Mouse (Mus musculus) ES-E14 (cell line): Measurements from ENCODE around the gene Zfp51. TPM values are rescaled to one million over a fixed set of nuclear protein-coding genes. Genes with fewer than 3 reads are reported as not detected.
"Not testable (repeated sequence)": the region's sequence is repeated elsewhere in the genome, so short reads cannot be mapped to it uniquely, and the experiment has no call there.

Experiments used
- DNase-seq: peaks from one replicate; pipeline ENCODE4 v3.0.0-alpha.2; 2013; ENCODE audit warnings: low read depth, low spot score
- H3K27ac ChIP-seq: 2 replicates; pipeline ENCODE4 v1.5.1; 2012; ENCODE audit warnings: low read depth, mild to moderate bottlenecking, low read length, moderate library complexity, mixed read lengths; ENCODE audit not compliant: poor library complexity, insufficient read depth, severe bottlenecking
- H3K36me3 ChIP-seq: 2 replicates; pipeline ENCODE4 v1.6.1; 2012; ENCODE audit warnings: mild to moderate bottlenecking, low read length, moderate library complexity, mixed read lengths; ENCODE audit not compliant: control insufficient read depth, poor library complexity, insufficient read depth, severe bottlenecking
- H3K4me1 ChIP-seq, 2 experiments: fragments of 150-350 bp in 1 of 2; sonication (generic) in 1 of 2; 2 replicates each; pipeline ENCODE4 v1.6.1; 2012; ENCODE audit warnings: low read length in 2 of 2, mild to moderate bottlenecking in 1 of 2, mixed read lengths in 1 of 2; ENCODE audit not compliant: control insufficient read depth in 2 of 2, insufficient read depth in 2 of 2, poor library complexity in 1 of 2
- H3K4me3 ChIP-seq, 2 experiments: fragments of 150-350 bp in 1 of 2; sonication (generic) in 1 of 2; 2 replicates each; pipeline ENCODE4 v1.5.1; 2012; ENCODE audit warnings: low read length in 2 of 2, low read depth in 1 of 2, mild to moderate bottlenecking in 1 of 2, mixed read lengths in 1 of 2; ENCODE audit not compliant: insufficient read depth in 1 of 2, poor library complexity in 1 of 2, severe bottlenecking in 1 of 2
- H3K9ac ChIP-seq: 2 replicates; pipeline ENCODE4 v1.6.1; 2012; ENCODE audit warnings: low read depth, mild to moderate bottlenecking, low read length, mixed read lengths; ENCODE audit not compliant: poor library complexity, insufficient read depth, severe bottlenecking
- H3K9me3 ChIP-seq: fragments of 150-350 bp; sonication (generic); 2 replicates; pipeline ENCODE4 v1.6.1; 2012; ENCODE audit warnings: low read depth, mild to moderate bottlenecking, low read length; ENCODE audit not compliant: control insufficient read depth, insufficient read depth
- CHD2 ChIP-seq: IDR thresholded peaks from 2 replicates; pipeline ENCODE4 v1.6.1; 2014; ENCODE audit warnings: mild to moderate bottlenecking, low read depth, low read length, inconsistent platforms
- HCFC1 ChIP-seq: IDR thresholded peaks from 2 replicates; pipeline ENCODE4 v1.6.1; 2012; ENCODE audit warnings: low read length, inconsistent platforms, borderline replicate concordance; ENCODE audit not compliant: insufficient read depth
- MAFK ChIP-seq: IDR thresholded peaks from 2 replicates; pipeline ENCODE4 v1.6.1; 2014; ENCODE audit warnings: mild to moderate bottlenecking, low read depth, low read length, inconsistent platforms; ENCODE audit not compliant: insufficient read depth
- ZC3H11A ChIP-seq: IDR thresholded peaks from 2 replicates; pipeline ENCODE4 v1.6.1; 2012; ENCODE audit warnings: low read depth, mild to moderate bottlenecking, inconsistent platforms, low read length, borderline replicate concordance
- ZNF384 ChIP-seq: IDR thresholded peaks from 2 replicates; pipeline ENCODE4 v1.6.1; 2012; ENCODE audit warnings: low read depth, low read length, inconsistent platforms
- in situ Hi-C, 2 experiments: fragments of 600-800 bp; cut with MboI; formaldehyde crosslinking; loops; one replicate each; pipeline ENCODE4 v1.15.1; 2025; ENCODE audit warnings: low sequenced_read_pairs in 2 of 2, inconsistent platforms in 1 of 2; ENCODE audit not compliant: unreplicated experiment in 2 of 2
- total RNA-seq: library from RNA; depleted of rRNA; stranded (reverse); fragments of 300-350 nt; gene quantifications from 2 replicates; pipeline ENCODE4 v1.2.3, GENCODE M21; 2012

The Zfp51 gene
- total RNA-seq, 1 experiment = 8.1 TPM

DNA sequence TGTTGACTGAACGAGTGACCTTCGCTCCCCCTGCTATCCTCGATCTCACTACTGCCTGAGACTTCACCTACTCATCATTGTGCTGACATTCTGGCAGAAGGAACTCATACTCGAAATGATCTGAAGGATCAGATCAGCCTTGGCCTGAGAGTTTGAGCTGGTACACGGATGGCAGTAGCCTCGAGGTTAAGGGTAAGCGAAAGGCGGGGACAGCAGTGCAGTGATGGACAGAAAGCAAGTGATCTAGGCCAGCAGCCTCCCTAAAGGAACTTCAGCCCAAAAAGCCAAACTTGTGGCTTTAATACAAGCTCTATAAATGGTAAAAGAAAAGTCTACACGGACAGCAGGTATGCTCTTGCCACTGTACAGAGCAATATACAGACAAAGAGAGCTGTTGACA, 26.2 kb downstream of the Zfp51 start:
- DNase-seq, H3K36me3 ChIP-seq, in situ Hi-C loops: not testable (repeated sequence)

GRCm38 (mm10) chr17:21478103-21478777, 28.1 kb downstream of the Zfp51 start:
- in situ Hi-C loops, H3K4me1 ChIP-seq, H3K9me3 ChIP-seq, H3K36me3 ChIP-seq, H3K27ac ChIP-seq, DNase-seq, H3K4me3 ChIP-seq, H3K9ac ChIP-seq: not testable (repeated sequence)

More for the DNA sequence above, 26.2 kb downstream of the Zfp51 start:
- H3K9me3 ChIP-seq, H3K4me3 ChIP-seq, H3K27ac ChIP-seq, H3K4me1 ChIP-seq, H3K9ac ChIP-seq: not testable (repeated sequence)

DNA sequence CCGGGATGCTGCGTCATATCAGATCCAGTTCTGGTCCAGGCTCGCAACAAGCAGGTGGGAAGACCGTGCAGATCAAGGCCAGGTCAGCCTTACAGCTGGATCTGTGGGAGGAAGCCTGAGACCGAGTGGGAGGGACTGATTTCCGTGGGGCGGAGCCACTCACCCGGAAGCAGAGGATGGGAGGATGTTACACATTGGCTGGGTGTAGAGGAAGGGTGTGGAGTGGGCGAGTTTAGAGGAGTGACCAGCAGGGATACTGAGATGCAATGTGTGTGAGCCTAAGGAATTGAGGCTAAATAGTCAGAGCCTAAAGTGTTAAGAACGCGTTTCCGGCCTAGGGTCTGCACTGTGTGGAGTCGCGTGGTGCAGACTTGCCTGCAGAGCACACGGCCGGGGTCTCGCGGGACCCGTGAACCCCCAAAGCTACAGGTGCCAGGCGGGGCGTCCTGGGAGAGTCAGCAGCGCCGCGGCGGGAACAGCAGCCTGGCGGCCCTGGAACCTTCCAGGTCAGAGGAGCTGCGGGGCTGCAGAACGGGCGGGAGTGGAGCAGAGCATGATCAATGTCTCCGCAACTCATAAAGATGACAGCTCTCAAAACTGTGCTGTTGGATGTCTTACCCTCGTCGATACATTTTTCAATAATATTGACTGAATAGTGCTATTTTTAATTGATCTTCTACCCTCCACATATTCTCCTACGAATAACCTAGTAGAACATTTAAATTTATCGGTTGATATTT, 38.8 kb downstream of the Zfp51 start, which contains the start of gene Zfp53:
TSS of gene Zfp53 (plus strand) at position 239 of the 740 bp plus-strand sequence.
- Histone ChIP-seq H3K36me3 (no peaks in the 10 kb centered on the region), H3K4me1 (0 out of 4 replicates have a peak, but pooled peaks cover 0 to 1% of the 10 kb centered on the region in 2 experiments), H3K9me3 (no peaks in the 10 kb centered on the region), H3K27ac (peak within 1 kb of the TSS; percentile 42; the same call in 1 of the 2 replicates), H3K4me3 (peak within 1 kb of the TSS; percentile 74 to 85), H3K9ac (peak within 1 kb of the TSS; percentile 78)
- peak; percentile 85 for DNase-seq
- TF ChIP-seq ZNF384 = no peak
- 0 out of 2 replicates have a peak, but pooled peaks have one; percentile 44 for TF ChIP-seq HCFC1
- peak; percentile 96 for TF ChIP-seq CHD2
- TF ChIP-seq MAFK = no peak
- in situ Hi-C loops = no loop called here

DNA sequence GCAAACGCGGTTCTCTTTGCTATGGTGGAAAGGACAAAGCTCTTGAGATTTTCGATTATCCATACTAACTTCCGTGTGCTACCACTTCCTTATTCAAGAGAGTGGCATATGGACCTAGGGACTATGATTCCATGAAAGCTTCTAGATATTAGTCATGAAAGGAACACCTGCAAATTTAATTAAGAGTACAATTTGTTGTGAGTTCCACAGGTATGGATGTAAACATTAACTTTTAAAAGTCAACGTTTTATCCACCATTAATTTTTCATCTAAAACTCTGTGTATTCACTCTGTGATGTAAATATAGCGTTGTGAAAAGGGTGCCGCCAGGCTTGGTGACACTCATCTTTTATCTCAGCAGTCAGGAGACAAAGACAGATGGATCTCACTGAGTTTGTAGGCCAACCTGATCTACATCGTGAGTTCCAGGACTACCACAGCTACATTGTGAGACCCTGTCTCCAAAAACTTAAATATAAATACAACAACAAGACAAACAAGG, 39.4 kb downstream of the Zfp51 start:
- in situ Hi-C loops = no loop called here
- H3K36me3 ChIP-seq = no peaks in the 10 kb centered on the region
- no peaks in the 10 kb centered on the region for H3K9me3 ChIP-seq
- H3K4me3 ChIP-seq = peak overlapping the region; percentile 74 to 85
- DNase-seq = no peak
- 0 out of 4 replicates have a peak, but pooled peaks cover 0 to 1% of the 10 kb centered on the region in 2 experiments for H3K4me1 ChIP-seq
- no peak overlapping the region for H3K27ac ChIP-seq
- TF ChIP-seq ZNF384 (no peak), ZC3H11A (no peak), CHD2 (no peak), HCFC1 (no peak), MAFK (no peak)
- H3K9ac ChIP-seq = no peak overlapping the region
